Mouse (Mus musculus) E14TG2a.4 (cell line): Measurements from ENCODE around the gene Fzd7.

Experiments used
- CTCF ChIP-seq: conservative IDR thresholded peaks from 2 replicates; pipeline ENCODE4 v1.5.1; 2014; ENCODE audit warnings: low read length
- NANOG ChIP-seq: IDR thresholded peaks from 2 replicates; pipeline ENCODE4 v1.6.1; 2014; ENCODE audit warnings: borderline replicate concordance, low read length, mixed read lengths
- POU5F1 ChIP-seq: IDR thresholded peaks from 2 replicates; pipeline ENCODE4 v1.6.1; 2014; ENCODE audit warnings: low read length, borderline replicate concordance

- TF ChIP-seq CTCF = no peak
- TF ChIP-seq POU5F1 = no peak
- no peak for TF ChIP-seq NANOG
These were observed 15.8 kb downstream of the Fzd7 start for GRCm38 (mm10) chr1:59497741-59498613.
